Mouse (Mus musculus): ENCODE data around the gene Tgds.

GRCm38 (mm10) chr14:118148554-118148953, 16.0 kb upstream of the Tgds start:
- TF ChIP-seq POLR2A (IDR thresholded peaks at IDR 0.05; ENCODE audit: low read depth, low read length), result no peak
- no peak for TF ChIP-seq CTCF (IDR thresholded peaks at IDR 0.05; ENCODE audit: extremely low read depth, insufficient read depth, insufficient read length, insufficient replicate concordance)

Measured in spleen, adult 2 months (tissue).